Mouse (Mus musculus): ENCODE results near the gene Adam19.

The Adam19 gene

GRCm38 (mm10) chr11:46097062-46097461, 41.3 kb downstream of the Adam19 start:
- no peak for DNase-seq (ENCODE audit: low read depth, low spot score)

GRCm38 (mm10) chr11:46102107-46102506, 46.3 kb downstream of the Adam19 start:
- DNase-seq (ENCODE audit: low read depth, low spot score): no peak

GRCm38 (mm10) chr11:46107046-46107445, 51.3 kb downstream of the Adam19 start:
- no peak for DNase-seq (ENCODE audit: low read depth, low spot score)

- DNase-seq (ENCODE audit: low read depth, low spot score): no peak
These were observed 53.4 kb downstream of the Adam19 start for GRCm38 (mm10) chr11:46109206-46109605.

DNA sequence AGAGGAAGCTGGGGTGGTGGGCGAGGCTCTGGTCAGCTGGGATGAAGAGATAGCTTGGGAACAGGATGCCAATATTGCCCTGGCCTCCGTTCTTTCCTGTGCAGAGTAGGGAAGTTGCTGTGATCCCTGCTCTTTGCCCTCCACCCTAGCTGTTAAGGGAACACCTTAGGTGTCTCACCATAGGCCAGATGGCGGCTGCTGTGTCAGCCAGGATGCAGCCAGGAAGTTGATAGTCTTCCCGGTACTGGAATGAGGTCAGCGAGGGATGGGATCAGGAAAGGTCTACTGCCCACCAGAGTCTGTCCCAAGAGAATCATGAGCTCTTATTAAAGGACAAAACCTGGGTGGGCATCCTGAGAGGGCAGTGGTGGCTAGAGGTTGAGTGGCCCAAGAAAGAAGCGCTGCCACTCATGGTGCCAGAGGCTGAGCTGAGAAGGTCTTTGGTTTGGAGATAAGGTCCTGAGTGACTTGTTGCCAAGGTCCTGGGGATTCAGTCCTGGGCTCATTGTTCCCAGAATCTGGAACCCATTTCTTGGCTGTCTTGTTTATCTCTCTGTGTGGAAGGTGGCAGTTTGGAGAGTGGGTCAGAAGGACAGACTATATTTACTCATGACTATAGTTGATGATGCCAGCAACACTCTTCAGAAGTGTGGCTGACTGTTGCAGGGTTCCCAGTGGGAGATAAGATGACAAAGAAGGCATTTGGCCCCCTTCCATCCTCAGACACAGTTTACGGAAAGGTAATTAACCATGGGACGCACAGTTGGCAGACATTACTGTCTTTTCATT, 54.6 kb downstream of the Adam19 start:
- DNase-seq (ENCODE audit: low read depth, low spot score): no peak

DNA sequence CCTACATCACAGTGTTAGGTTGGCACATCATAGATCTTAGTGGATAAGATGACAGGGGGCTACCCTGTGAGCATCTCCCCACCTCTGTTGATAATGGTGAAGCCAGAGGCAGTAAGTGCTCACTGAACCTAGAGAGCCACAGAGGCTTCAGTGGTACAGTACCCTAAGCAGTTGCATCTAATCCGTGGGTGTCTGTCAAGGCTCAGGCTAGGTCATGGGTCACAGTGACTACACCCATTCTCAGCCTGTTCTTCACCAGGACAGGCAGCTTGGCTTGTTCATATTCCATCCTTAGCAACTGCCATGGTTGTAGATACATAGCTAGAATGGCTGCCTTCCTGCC, 55.1 kb downstream of the Adam19 start:
- DNase-seq (ENCODE audit: low read depth, low spot score): no peak

DNA sequence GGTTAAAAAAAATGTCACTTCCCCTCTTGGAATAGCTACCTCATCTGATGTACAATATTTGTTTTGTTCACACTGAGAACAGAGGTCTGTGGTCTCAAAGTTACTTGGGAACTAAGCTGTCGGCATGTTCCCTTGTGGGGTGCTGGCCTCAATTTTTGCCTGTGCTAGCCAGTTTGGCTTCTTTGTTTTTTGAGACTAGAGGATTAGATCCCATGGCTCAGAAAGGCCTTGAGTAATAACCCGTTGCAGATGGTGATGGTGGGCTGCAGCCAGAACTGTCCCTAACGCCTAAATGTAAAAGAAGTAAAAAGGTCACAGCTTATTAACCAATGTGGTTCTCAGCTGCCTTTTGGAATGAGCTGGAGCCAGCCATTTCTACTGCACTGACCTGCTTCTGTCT, 57.4 kb downstream of the Adam19 start:
- DNase-seq (ENCODE audit: low read depth, low spot score): no peak

DNA sequence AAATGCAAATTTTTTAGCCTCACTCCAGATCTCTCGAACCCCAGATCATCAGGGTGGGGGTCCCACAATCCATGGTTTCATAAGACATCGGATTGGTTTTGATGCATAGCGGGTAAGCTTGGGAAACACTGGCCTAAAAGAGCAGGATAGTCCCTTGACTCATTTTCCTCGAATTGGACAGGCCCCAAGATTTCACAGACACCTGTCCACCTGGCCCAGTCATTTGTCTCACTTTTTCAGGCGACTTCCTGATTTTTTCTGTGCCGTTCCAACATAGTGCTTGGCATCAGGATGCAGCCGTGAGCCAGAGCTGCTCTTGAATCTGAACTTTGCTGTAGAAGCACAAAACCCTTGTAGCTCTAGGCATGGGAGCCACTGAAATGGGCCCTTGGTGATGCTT, 58.4 kb downstream of the Adam19 start:
- DNase-seq (ENCODE audit: low read depth, low spot score): no peak

DNA sequence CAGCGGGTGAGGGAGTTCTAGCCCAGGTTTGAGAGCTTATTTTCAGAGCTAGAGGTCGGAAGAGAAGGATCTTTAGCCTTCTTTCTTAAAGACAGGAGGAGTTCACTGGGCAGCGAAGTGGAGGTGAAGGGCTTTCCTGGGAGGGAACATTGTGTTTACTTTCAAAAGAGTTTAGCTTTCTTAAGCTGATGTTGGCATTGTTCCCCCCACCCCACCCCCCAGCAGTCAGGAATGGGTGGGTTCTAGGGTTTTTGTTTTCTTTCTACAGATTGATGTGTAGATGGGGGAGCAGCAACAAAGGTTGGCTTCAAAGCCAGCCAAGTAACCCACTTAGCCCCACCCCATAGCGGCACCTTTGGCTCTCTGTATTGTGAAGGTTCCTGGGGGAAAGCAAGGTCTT, 59.2 kb downstream of the Adam19 start:
- DNase-seq (ENCODE audit: low read depth, low spot score): no peak

DNA sequence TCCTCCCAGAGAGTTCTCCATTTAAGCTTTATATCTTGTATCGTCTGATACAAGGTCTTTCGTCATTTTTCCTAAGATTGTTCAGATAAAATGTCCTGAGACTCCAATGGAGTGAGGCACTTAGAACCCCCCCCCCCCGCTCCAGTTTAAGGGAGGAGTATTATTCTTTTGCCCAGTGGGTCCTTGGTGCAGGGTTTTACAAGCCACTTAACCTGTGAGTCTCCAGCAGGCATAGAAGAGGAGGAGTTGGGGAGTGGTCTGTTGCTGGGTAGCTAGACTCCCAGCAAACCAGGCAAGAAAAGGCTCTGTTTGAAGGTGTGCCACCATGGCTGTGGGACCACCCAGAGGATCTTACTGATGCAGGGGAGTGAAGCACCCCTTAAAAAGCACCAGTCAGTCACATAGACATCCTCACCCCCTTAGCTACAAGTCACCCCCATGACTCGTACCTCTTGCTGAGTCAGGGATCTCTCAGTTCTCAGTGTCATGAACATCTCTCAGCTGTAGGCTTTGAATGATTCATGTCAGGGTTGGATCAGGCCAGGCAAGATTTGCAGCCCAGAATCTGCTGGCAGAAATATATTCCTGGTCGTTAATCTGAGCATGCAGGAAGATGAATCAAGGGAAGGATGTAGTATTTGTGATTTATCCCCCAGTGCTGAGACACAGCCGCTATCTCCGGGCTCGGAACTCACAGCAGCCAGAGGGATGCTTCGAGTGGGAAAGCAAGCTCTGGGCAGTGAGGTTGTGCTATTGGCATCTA, 59.8 kb downstream of the Adam19 start:
- no peak for DNase-seq (ENCODE audit: low read depth, low spot score)

GRCm38 (mm10) chr11:46116510-46116909, 60.7 kb downstream of the Adam19 start:
- no peak for DNase-seq (ENCODE audit: low read depth, low spot score)

GRCm38 (mm10) chr11:46119624-46120023, 63.8 kb downstream of the Adam19 start:
- no peak for DNase-seq (ENCODE audit: low read depth, low spot score)

GRCm38 (mm10) chr11:46120084-46120483, 64.3 kb downstream of the Adam19 start:
- no peak for DNase-seq (ENCODE audit: low read depth, low spot score)

DNA sequence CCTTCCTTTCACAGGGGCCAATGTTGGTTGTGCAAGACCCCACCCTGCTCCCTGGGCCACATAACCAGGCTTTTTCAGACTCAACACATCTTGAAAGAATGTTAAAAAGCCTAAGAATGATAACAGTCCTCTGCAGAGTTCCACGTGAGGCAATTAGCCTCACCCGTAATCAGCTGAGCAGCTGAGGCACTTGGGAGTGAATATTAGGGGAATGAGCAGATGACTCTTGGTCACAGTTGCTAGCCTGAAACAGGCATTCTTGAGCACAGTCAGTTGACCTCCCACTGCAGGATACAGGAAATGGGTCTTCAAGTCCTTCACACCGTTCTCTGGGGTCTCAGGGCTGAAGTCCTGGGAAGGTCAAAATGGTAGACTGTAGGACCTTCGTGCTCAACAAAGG, 65.9 kb downstream of the Adam19 start:
- DNase-seq (ENCODE audit: low read depth, low spot score): no peak

- no peak for DNase-seq (ENCODE audit: low read depth, low spot score)
These were observed 67.1 kb downstream of the Adam19 start for GRCm38 (mm10) chr11:46122875-46123274.

GRCm38 (mm10) chr11:46123328-46123866, 67.6 kb downstream of the Adam19 start:
- no peak for DNase-seq (ENCODE audit: low read depth, low spot score)

DNA sequence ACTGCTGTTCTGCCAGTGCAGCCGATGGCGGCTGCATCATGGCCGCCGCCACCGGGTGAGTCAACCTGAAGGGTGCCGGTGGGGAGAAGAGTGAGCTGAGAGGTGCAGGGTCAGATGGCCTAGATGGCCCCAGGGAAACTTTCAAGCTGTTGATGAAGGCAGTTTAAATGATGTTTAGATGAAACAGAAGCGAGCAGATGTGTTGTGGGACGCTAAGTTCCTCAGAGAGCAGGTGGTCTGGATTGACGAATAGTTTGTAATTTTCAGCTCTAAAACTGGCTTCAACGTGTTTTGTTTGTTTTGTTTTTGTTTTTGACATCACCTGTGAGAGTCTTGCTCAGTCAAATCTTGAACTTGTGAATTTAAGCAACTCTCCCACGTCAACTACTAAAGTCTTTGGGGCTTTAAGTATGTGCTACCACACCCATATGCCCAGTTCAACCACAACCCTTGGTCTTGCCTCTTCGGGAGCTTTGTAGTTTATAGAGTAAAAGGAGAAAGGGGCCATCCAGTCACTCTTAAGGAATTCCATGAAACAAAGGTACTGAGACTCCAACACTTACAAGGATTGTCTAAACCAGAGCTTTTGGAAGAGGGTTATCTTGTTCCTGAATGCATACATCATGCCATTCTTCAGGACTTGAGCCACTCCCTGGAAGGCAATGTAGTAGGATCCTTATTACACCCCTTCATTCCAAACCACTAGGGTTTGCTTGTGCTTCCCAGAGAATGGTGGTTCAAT, 69.5 kb downstream of the Adam19 start:
- no peak for DNase-seq (ENCODE audit: low read depth, low spot score)

- no peak for DNase-seq (ENCODE audit: low read depth, low spot score)
These were observed 70.0 kb downstream of the Adam19 start for GRCm38 (mm10) chr11:46125835-46126229.

- DNase-seq (ENCODE audit: low read depth, low spot score): no peak
These were observed 70.5 kb downstream of the Adam19 start for GRCm38 (mm10) chr11:46126317-46126716.

DNA sequence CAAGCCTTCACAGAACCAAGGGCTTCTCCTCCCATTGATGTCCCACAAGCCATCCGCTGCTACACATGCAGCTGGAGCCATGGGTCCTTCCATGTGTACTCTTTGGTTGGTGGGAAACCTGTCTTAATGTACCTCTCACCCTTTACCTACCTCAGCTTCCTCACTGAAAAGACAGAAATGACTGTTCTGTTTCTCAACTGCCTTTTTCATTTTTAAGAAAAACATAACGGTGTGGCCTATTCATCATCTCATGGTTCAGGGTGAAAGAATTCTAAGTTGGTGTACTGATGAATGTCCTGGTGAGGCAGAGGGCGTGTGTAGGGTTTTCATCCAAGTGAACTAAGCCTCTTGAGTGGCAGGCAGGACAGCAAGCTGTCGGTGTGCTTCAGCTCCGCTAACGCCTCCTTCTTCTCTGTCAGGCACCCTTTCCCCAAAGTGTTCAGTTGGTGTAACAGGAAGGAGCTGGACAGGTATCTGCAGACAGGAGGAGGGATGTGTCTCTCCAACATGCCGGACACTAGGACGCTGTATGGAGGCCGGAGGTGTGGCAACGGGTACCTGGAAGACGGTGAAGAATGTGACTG, 71.1 kb downstream of the Adam19 start:
- DNase-seq (ENCODE audit: low read depth, low spot score): no peak

DNA sequence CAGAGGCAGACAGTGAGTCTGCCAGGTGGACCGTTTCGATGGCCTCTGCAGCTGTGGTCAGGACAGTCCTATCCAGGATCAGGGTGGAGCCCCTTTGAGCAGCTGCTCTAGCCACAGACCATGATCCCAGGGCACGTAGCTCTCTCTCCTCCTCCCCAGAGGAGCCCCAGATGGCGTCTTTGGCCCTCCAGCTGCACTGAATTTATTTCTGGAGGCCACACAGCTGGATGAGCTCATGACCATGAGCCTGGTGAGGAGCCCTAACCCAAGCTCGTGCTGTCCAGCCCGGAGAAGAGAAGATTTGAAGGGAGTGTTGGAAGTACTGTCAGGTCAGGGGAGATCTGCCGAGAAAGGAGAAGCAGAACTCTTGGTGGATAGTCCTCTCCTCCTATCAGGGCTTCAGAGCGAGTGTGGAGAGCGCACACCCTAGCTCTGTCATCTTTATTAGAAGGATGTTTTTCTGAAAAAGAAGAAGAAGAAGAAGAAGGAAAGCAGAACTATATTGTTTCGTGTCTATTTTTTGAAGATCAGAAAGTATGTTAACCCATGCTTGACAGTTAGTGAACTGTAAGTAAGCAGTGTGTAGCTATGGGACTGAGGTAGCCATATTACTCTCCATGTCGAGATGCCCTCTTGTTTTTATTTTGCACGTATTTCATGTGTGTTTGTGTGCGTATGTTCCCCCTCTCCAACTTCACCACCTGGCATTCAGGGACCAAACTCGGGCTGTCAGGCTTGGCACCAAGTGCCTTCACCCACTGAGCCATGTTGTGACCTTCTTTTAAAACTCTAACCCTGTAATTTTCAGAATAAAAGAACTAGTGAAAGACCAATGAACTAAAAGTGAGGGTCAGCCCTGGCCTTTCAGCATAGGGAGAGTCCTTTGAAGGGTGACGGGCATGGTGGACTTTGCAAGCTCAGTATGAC, 72.1 kb downstream of the Adam19 start:
- DNase-seq (ENCODE audit: low read depth, low spot score): no peak
